Mouse (Mus musculus): ENCODE data around the gene Larp4b.

The Larp4b gene

GRCm38 (mm10) chr13:9122045-9122444 lies 28.4 kb downstream of the Larp4b start:
- DNase-seq (ENCODE audit: low spot score in 2 of 2): no peak

- peak in 1 of 2 experiments; percentile 39 for DNase-seq (ENCODE audit: low spot score in 2 of 2)
Observed at GRCm38 (mm10) chr13:9125193-9125592, 31.5 kb downstream of the Larp4b start.

- peak; percentile 27 to 59 for DNase-seq (ENCODE audit: low spot score in 2 of 2)
Observed at GRCm38 (mm10) chr13:9127715-9128114, 34.0 kb downstream of the Larp4b start.

DNA sequence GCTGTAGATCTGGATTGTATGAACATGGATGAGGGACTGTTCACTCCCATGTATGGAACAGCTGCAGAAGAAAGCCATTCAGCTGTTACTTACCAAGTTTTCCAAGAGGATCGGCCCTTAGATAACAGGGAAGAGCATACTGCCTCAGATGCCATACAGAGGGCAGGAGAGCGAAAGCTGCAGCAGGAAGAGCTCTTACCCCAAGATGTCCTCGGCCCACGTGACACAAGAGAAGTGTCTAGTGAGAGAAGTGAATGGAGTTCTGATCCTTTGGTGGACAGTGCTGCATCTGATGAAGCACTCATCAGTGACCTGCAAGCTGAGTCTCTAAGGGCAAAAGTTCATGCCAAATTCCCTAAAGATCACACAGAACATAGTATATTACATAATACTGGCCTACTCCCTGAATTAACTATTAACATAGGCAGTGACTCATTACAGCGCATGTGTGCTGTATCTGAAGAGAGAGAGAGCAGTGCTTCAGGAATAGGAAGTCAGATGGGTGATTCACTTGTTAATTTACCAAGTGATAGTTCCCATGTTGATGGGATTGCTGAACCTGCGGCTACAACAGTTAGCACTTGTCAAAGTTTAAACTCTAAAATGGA lies 35.1 kb downstream of the Larp4b start:
- DNase-seq (ENCODE audit: low spot score in 2 of 2): peak in 1 of 2 experiments; percentile 29

DNA sequence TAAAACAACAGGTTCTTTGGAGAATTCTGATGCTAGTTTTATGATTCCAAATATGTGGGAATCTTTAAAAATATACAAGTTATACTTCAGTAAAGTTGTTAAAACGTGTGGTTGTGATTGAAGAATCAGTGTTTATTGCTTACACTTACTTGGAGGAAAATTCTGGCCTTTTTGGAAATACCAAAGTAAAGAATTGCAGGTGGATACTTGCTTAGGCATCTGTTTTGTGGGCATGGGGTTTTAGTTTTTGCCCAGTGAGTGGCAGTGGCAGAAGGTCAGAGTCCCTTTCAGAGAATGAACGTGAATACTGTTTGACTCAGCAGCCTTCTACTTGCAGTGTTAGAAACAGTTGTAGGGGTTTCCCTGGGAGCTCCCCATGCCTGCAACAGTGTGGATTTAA lies 40.7 kb downstream of the Larp4b start:
- no peak for DNase-seq (ENCODE audit: low spot score in 2 of 2)

- DNase-seq (ENCODE audit: low spot score in 2 of 2): no peak
Observed at GRCm38 (mm10) chr13:9136088-9136487, 42.4 kb downstream of the Larp4b start.

GRCm38 (mm10) chr13:9136733-9137132 lies 43.1 kb downstream of the Larp4b start:
- DNase-seq (ENCODE audit: low spot score in 2 of 2): no peak

- no peak for DNase-seq (ENCODE audit: low spot score in 2 of 2)
Observed at GRCm38 (mm10) chr13:9139466-9139991, 45.8 kb downstream of the Larp4b start.

DNA sequence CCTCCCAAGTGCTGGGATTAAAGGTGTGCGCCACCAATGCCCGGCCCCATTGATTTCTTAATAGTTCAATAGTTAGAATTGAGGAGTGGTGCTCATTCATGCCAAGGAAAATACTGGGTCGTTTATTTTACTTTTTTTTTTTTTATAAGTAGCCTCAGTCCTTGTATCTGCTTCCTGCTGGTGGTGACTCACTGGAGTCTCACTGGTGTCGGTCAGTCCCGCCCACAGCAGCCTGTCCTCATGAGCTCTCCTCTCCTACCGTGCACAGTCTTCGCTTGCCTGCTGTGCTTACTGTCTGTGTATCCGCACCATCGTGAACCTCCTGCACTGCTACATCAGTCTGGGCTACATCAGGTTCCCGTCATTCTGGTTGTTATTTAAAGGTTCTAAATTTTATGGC lies 46.5 kb downstream of the Larp4b start:
- no peak for DNase-seq (ENCODE audit: low spot score in 2 of 2)

GRCm38 (mm10) chr13:9142371-9142770 lies 48.7 kb downstream of the Larp4b start:
- no peak for DNase-seq (ENCODE audit: low spot score in 2 of 2)

DNA sequence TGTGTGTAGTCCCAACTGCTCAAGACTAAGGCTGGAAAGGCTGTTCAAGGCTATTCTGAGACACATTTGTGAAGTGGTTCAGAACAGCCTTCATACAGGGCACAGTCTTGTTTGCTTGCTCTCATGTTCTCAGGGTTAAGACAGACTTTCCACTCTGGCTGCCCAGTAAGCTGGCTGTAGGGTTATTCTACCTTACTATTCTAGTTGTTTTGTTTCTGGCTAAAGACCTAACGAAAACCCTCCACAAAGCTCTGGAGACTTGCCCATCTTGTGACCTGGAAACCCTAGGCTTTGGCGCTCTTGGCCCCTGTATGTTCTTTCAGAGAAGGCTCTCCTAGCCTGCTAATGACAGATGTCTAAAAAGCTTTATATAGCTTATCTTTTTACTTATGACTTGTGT lies 55.1 kb downstream of the Larp4b start:
- no peak for DNase-seq (ENCODE audit: low spot score in 2 of 2)

- DNase-seq (ENCODE audit: low spot score in 2 of 2): peak in 1 of 2 experiments; percentile 21
Observed at GRCm38 (mm10) chr13:9149473-9150217, 56.0 kb downstream of the Larp4b start.

- DNase-seq (ENCODE audit: low spot score in 2 of 2): no peak
Observed at GRCm38 (mm10) chr13:9151100-9151499, 57.4 kb downstream of the Larp4b start.

GRCm38 (mm10) chr13:9151619-9152018 lies 57.9 kb downstream of the Larp4b start:
- DNase-seq (ENCODE audit: low spot score in 2 of 2): no peak

- no peak for DNase-seq (ENCODE audit: low spot score in 2 of 2)
Observed at GRCm38 (mm10) chr13:9152267-9152666, 58.6 kb downstream of the Larp4b start.

DNA sequence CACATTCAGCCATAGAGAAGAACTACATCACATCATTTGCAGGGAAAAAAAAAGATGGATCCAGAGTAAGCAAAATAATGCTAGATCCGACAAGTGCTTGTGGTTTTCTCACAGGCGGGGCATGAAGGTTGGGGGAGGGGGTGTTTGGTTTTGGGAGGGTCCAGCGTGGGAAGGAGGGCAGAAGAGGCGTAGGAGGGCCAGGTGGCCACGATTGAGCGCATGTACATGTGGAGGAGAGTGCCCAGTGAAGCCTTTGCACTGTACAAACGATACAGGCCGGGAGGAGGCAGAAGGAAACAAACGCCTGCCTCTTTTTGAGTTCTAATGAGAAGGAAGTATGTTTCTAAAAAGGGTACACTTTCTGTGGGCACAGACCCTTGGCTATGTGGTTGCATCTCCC lies 60.1 kb downstream of the Larp4b start:
- no peak for DNase-seq (ENCODE audit: low spot score in 2 of 2)

- no peak for DNase-seq (ENCODE audit: low spot score in 2 of 2)
Observed at GRCm38 (mm10) chr13:9159282-9159681, 65.6 kb downstream of the Larp4b start.

DNA sequence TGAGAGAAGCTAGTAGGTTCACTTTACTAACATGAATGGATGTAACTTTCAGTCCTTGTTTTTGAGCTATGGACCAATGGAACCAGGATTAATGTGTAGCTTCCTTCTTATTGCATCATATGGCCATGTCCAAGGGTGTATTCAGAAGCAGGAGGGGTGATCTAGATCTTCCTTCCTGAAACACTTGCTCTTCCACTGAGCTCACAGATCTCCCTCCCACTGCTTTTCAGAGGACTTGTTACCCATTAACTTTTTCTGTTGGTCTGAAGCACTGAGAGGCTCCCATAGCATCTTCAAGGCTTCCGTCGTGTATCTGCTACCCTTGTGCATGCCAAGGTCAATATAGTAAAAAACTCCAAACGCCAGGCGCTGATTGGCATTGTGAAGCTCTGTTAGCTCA lies 69.2 kb downstream of the Larp4b start:
- no peak for DNase-seq (ENCODE audit: low spot score in 2 of 2)

DNA sequence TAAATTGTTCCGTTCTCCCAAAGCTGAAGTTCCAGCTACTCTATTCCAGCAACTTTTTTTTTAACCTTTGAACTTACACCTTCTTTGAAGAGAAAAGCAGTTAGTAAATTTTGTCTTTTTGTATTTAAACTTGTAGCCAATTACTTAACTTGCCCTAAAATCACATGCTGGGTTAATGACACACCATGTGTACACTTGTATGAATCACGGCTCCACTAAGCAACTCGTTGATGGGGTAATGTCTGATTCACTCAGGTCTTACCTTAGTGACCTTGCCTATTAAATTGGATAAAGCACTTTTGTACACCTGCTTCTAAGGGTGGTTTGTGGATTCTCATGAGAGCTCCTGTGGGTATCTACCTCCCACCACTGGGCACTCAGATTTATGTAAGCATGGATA lies 74.2 kb downstream of the Larp4b start:
- DNase-seq (ENCODE audit: low spot score in 2 of 2): no peak

- DNase-seq (ENCODE audit: low spot score in 2 of 2): no peak
Observed at GRCm38 (mm10) chr13:9169616-9170015, 75.9 kb downstream of the Larp4b start.

DNA sequence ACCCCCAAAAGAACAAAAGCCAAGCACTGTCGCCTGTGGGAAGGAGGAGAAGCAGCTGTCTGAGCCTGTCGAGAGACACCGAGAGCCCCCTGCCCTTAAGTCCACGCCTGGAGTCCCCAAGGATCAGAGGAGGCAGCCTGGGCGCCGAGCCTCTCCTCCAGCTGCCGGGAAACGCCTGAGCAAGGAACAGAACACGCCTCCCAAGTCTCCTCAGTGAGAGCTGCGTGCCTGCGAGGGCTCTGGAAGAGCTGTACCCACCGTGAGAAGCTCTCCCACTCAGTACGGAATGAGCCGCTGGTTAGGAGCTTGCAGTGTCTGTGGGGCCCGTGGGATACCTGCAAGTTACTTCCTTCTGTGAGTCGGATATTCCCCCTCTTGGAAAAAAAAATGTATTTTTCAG lies 77.0 kb downstream of the Larp4b start:
- no peak for DNase-seq (ENCODE audit: low spot score in 2 of 2)

DNA sequence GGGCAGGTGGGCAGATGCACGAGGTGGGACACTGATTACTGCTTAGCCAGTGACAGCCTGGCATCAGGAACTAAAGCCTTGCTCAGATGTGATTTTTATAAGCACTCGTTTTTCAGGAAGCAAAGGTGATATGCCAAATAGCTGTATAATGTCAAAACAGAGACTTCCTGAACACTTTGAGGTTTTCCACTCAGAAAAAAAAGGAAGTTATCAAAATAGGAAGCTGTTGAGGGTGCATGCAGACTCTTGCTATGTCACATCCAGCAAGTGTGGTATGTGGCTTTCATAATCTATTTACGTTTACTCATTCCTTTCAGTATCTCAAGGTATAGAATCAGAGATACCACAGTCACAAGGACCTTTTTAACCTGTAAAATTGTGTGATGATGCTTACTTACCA lies 79.7 kb downstream of the Larp4b start:
- DNase-seq (ENCODE audit: low spot score in 2 of 2): no peak

DNA sequence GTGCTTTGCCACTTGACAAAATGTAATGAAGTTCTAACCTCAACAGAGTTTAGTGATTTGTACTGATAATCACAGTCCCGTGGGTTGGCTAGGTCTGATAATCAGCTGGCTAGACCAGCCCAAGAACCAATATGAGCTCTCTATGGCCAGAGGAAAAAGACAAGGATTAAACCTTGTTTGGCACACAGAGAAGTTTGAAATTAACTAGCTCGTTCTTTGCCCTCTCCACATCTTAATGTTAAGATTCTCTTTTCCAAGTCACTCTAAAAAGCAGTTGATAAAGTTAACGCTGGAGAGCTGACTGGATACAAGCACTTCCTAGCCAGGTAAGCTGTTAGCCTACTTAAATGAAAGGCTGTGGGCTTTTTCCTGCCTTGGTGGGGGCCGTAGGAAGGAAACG lies 81.5 kb downstream of the Larp4b start:
- DNase-seq (ENCODE audit: low spot score in 2 of 2): no peak

All from heart, adult 9 months (tissue).